Mouse (Mus musculus) testis, adult 2 months (tissue): ENCODE measurements around the gene Ltb4r1. TPM values are rescaled to one million over a fixed set of nuclear protein-coding genes. Genes with fewer than 3 reads are reported as not detected.
A peak's percentile ranks its signal among the peaks of the same experiment; 100 is the strongest.

Experiments used
- H3K27ac ChIP-seq: fragments of 200-500 bp; 2 replicates; pipeline ENCODE4 v1.5.1; 2012; ENCODE audit warnings: low read depth, low read length; ENCODE audit not compliant: control insufficient read depth, insufficient read depth
- H3K27me3 ChIP-seq: fragments of 200-500 bp; 2 replicates; pipeline ENCODE4 v1.6.1; 2012; ENCODE audit warnings: mild to moderate bottlenecking, low read length, moderate library complexity; ENCODE audit not compliant: control insufficient read depth, insufficient read depth
- H3K36me3 ChIP-seq: fragments of 200-500 bp; 2 replicates; pipeline ENCODE4 v1.6.1; 2012; ENCODE audit warnings: mild to moderate bottlenecking, low read length; ENCODE audit not compliant: control insufficient read depth, insufficient read depth
- H3K4me1 ChIP-seq: fragments of 200-500 bp; 2 replicates; pipeline ENCODE4 v1.6.1; 2012; ENCODE audit warnings: low read length; ENCODE audit not compliant: control insufficient read depth, insufficient read depth
- H3K4me3 ChIP-seq: fragments of 200-500 bp; 2 replicates; pipeline ENCODE4 v1.5.1; 2012; ENCODE audit warnings: low read depth, mild to moderate bottlenecking, low read length, moderate library complexity, mixed read lengths; ENCODE audit not compliant: control insufficient read depth
- CTCF ChIP-seq: fragments of 200-500 bp; IDR thresholded peaks from 2 replicates; pipeline ENCODE4 v1.5.1; 2012; ENCODE audit warnings: low read depth, mild to moderate bottlenecking, inconsistent platforms, low read length, moderate library complexity; ENCODE audit not compliant: control insufficient read depth, insufficient read depth, insufficient replicate concordance
- POLR2A ChIP-seq: fragments of 200-500 bp; IDR thresholded peaks from 2 replicates; pipeline ENCODE4 v1.6.1; 2012; ENCODE audit warnings: low read depth, mild to moderate bottlenecking, inconsistent platforms, low read length, moderate library complexity; ENCODE audit not compliant: control insufficient read depth
- polyA plus RNA-seq: library from polyadenylated mRNA; depleted of rRNA; stranded (reverse); fragments of >200 nt; gene quantifications from 2 replicates; pipeline ENCODE4 v1.2.3, GENCODE M21; 2012

Gene Ltb4r1
- polyA plus RNA-seq, 1 experiment = 0.11 TPM

DNA sequence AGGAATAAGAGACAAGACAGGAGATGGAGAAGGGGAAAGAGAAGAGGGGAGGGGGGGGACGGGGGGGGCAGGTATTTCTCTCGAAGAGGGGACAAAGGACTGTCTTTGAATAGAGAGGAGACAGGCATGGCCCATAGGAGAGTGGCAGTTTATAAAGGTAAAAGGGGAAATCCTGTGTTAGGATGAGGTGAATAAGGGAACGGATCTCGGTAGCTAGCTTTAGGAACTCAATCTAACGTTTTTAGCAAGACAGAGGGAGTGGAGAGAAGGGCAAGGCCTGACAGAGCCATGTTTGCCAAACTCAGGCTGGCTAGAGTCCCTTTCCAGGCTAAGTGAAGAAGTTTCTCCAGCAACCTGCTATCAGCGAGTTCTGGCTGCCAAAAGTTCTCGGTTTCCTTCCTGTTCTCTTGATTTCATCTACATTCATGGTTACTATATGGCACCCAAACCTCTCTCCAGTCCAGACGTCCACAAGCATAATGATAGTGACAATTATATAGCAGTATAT lies 43.3 kb upstream of the Ltb4r1 start:
- TF ChIP-seq CTCF (no peak), POLR2A (no peak)
- 0 out of 2 replicates have a peak overlapping the region, but pooled peaks have one; percentile 16 for H3K27ac ChIP-seq

DNA sequence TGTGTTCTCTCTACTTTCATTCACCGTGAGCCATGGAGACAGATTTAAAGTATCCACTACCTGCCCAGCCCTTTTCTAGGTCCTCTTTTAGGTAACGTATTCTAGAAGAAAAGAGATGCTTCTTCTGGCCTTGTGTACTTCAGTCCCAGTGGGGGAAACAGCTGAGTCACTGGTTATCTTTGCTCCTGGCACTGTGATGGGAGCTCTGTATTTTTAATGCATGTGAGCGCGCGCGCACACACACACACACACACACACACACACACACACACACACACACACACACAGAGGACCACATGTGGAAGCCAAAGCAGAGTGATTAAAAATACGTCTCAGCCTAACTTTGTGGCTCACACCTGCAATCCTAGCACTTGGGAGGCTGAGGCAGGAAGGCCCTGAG lies 42.3 kb upstream of the Ltb4r1 start:
- Histone ChIP-seq H3K4me3 (no peak overlapping the region), H3K4me1 (peaks cover 4% of the 10 kb centered on the region), H3K27me3 (no peaks in the 10 kb centered on the region), H3K36me3 (no peaks in the 10 kb centered on the region), H3K27ac (no peak overlapping the region)
- TF ChIP-seq CTCF (no peak), POLR2A (no peak)

More for the DNA sequence above, 43.3 kb upstream of the Ltb4r1 start:
- no peaks in the 10 kb centered on the region for H3K27me3 ChIP-seq
- peaks cover 4% of the 10 kb centered on the region for H3K4me1 ChIP-seq
- no peak overlapping the region for H3K4me3 ChIP-seq
- H3K36me3 ChIP-seq = no peaks in the 10 kb centered on the region

DNA sequence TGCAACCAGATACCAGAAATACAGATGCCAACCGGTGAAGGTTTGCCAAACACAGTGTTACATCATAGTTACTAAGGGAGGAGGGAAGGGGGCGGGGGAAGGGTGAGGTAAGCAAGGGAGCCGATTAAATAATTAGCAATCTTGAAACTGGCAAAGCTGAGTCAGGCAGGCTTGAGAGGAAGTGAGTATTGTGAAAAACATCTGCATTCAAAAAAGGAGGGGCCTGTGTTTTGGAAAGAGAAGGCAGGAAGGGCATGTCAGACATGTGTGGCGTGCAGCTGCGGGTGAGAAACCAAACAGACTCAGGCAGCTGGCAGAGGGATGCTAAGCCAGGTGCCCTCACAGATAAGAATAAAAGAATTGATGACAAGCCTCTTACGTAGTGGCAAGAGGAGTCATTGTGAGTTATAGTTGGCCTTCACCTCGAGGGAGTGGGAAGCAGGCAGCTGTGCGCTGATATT lies 41.3 kb upstream of the Ltb4r1 start:
- no peaks in the 10 kb centered on the region for H3K36me3 ChIP-seq
- H3K4me1 ChIP-seq = peaks cover 4% of the 10 kb centered on the region
- no peak for TF ChIP-seq POLR2A
- TF ChIP-seq CTCF = no peak
- no peak overlapping the region for H3K4me3 ChIP-seq
- no peaks in the 10 kb centered on the region for H3K27me3 ChIP-seq
- no peak overlapping the region for H3K27ac ChIP-seq

DNA sequence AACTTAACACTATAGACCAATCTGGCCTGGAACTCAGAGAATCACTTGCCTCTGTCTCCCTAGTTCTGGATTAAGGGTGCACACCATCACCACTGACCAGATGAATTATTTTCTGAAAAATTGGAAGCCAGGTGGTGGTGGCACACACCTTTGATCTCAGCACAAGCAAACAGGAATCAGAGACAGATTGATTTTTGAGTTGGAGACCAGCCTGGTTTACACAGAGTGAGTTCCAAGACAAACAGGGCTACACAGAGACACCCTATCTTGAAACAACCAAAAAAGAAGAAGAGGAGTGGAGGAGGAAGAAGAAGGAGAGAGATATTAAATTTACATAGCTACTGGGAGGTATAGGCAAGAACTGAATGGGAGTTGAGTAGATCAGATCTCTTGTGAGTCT lies 39.5 kb upstream of the Ltb4r1 start:
- TF ChIP-seq POLR2A (no peak), CTCF (no peak)
- peaks cover 5% of the 10 kb centered on the region for H3K4me1 ChIP-seq
- no peak overlapping the region for H3K4me3 ChIP-seq
- H3K27me3 ChIP-seq = no peaks in the 10 kb centered on the region
- H3K36me3 ChIP-seq = no peaks in the 10 kb centered on the region
- no peak overlapping the region for H3K27ac ChIP-seq

DNA sequence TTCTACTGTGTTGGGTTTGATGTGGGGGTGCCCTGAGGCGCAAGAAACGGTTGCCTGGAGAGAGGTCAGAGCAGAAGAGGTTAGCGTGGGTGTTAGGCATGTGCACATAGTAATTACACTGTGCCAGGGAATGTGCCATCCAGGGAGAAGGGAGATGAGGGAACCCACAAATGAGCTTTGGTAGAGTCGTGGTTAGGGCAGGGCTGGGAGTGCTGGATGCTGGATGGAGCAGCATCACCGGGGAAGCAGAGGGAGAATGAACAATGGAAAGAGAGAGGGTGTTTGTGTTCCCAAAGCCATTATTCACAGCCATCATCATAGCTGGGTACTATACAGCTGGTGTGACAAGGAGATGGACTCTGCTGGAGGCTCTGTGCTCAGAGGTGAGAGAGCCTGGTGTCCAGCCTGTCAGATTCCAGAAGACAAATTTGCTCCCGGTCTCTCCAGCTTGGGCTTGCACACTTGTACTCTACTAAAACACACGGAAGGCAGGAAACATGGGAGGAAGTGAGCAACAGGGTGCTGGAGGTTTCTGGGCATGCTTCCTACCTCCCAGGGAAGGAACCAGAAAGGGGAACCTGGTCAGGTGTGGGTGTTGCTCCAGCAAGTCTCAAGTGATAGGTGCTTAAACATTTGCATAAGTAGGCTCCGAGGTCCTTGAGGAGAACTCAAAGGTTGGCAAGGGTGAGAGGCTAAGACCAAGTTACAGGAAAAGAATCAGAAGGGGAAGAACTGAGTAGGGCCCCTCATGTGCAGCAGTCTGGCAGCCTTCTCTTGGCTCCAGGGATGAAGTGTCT lies 37.7 kb upstream of the Ltb4r1 start:
- TF ChIP-seq CTCF = no peak
- TF ChIP-seq POLR2A = 0 out of 2 replicates have a peak, but pooled peaks have one; percentile 36
- Histone ChIP-seq H3K27ac (no peak overlapping the region), H3K36me3 (no peaks in the 10 kb centered on the region)

DNA sequence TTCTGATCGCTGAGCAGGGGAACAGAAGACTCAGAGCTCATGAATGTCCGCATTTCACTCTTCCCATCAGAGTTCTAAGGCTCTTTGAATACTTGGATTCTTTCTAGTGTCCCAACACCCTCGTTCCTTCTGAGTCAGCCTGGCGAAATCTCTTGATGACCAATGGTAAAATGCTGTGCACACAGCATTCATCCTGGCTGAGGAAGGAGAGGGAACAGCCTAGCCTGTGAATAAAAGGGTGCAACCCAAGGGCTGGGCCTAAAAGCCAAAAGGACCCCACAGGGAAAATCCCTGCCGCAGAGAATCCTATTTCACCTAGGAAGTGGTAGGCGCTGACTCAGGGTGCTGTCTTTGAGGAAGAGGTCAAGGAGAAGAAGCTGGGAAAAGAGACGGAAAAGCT lies 35.6 kb upstream of the Ltb4r1 start:
- Histone ChIP-seq H3K27ac (no peak overlapping the region), H3K36me3 (no peaks in the 10 kb centered on the region), H3K4me3 (no peak overlapping the region), H3K27me3 (no peaks in the 10 kb centered on the region), H3K4me1 (peaks cover 11% of the 10 kb centered on the region)
- no peak for TF ChIP-seq POLR2A

More for the DNA sequence above, 37.7 kb upstream of the Ltb4r1 start:
- Histone ChIP-seq H3K4me1 (peaks cover 2% of the 10 kb centered on the region; the same call in 1 of the 2 replicates), H3K27me3 (no peaks in the 10 kb centered on the region), H3K4me3 (peak overlapping the region; percentile 68)

DNA sequence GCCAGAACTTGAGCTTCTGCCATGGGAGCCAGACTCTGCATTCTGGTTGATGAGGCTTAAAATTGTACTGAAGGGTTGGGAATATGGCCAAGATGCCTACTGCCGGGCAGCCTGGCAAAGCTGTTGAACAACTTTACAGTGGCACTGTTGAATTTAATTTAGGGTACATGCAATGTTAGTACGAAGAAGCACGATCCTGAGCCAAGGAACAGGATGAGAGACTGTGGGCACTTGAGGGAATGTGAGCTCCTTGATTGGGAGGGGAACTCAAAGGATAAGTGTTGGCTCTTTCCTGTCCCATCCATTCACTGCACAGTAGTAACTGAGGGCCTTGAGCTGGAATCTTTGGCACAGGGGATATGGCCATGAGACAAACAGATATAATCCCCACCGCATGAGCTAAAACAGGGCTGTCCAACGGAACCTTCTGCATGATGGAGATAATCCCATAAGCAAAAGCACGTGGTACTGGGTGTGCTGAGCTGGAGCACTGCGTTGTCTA lies 35.2 kb upstream of the Ltb4r1 start:
- no peak overlapping the region for H3K27ac ChIP-seq
- peaks cover 11% of the 10 kb centered on the region for H3K4me1 ChIP-seq
- no peaks in the 10 kb centered on the region for H3K36me3 ChIP-seq
- H3K27me3 ChIP-seq = no peaks in the 10 kb centered on the region
- no peak overlapping the region for H3K4me3 ChIP-seq
- TF ChIP-seq CTCF = no peak
- TF ChIP-seq POLR2A = no peak
